Mouse (Mus musculus): ENCODE data around the gene Stard13.

Gene Stard13

GRCm38 (mm10) chr5:151020831-151021230 is 212.8 kb downstream of the Stard13 start:
- no peak for DNase-seq (ENCODE audit: low spot score)

- DNase-seq (ENCODE audit: low spot score), result no peak
Observed at GRCm38 (mm10) chr5:151020031-151020820, 213.4 kb downstream of the Stard13 start.

DNA sequence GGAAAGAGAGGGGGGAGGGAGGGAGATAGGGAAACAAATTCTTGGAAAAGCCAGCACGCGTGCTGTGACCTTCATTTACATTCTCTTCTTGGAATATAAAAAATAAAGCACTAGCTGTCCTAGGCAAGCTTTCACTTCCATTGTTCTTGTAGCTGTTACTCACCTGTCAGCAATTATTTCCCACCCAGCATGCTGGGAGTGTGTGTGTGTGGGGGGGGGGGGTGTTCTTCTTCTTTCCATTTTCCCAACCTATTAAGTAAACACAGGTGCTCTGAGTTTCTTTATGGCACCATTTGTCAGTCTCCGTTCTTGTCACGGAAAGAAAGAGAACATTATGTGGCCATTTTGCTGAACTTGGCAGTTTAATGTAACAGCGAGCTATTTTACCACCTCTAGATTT is 214.7 kb downstream of the Stard13 start:
- no peak for DNase-seq (ENCODE audit: low spot score)

DNA sequence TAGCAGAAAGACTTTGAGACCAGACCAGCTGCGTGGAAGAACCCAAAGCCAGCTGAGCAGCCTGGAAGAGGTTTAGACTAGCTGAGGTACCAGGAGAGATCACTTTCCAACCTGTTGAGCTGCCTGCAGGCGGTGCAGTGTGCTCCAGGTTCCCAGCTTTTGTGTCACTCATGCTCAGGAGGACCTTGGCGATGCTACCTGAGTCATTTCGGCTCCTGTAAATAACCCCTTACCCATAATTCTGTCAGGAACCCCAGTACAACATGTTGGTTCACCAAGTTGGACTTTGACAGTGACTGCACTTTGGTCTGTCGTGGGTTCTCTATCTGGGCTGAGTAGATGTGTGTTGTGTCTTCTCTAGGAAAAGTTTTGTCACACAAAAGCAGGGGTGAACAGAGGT is 215.2 kb downstream of the Stard13 start:
- no peak for DNase-seq (ENCODE audit: low spot score)

DNA sequence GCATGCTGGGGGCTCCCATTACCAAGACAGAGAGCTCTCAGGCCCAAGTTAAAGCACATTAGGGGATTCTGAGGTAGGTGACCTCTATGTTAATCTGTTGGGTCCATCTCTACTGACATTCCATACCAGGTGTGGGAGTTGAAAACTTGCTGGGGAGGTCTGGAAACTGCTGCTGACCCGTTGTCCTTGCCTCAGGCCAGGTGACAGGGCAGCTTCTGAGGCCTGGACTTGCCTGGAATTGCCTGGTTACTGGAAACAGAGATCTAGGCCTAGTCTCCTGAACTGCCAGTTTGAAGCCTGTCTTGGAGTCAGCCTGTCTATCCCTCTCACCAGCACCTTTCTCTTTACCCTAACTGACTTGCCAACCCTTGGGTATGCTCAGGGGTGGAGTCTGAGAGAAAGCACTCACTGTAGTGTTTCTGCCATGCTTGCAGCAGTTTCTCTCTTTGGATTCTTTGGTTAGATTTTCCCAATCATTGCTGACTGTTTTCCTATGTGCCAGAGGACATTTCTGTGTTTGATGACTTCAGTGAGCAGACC is 229.3 kb downstream of the Stard13 start:
- DNase-seq (ENCODE audit: low spot score), result no peak

GRCm38 (mm10) chr5:151002051-151002450 is 231.6 kb downstream of the Stard13 start:
- no peak for DNase-seq (ENCODE audit: low spot score)

- no peak for DNase-seq (ENCODE audit: low spot score)
Observed at GRCm38 (mm10) chr5:151001111-151001510, 232.5 kb downstream of the Stard13 start.

DNA sequence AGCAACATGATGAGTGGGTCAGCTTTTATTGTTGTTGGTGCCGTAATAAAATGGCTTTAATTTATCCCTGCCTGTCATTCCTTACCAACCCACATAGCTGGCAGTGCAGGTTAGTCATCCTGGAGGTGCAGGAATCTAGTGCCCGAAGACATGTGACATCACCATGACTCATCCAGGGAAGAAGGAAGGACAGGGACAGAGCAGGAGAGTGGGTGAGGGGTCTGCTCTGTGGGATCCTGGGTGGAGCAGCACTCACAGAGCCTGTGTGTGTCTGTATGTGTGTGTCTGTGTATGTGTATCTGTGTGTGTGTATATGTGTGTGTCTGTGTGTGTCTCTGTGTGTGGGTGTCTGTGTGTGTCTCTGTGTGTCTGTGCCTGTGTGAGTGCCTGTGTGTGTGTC is 237.1 kb downstream of the Stard13 start:
- DNase-seq (ENCODE audit: low spot score), result no peak

- DNase-seq (ENCODE audit: low spot score), result no peak
Observed at GRCm38 (mm10) chr5:150994096-150994495, 239.5 kb downstream of the Stard13 start.
